Mouse (Mus musculus) layer of hippocampus, adult 18-20 months (tissue): Measurements from ENCODE around the gene Nudt22. TPM values are rescaled to one million over a fixed set of nuclear protein-coding genes. Genes with fewer than 3 reads are reported as not detected.

Source experiments
- DNase-seq, 2 experiments: peaks; one replicate each; pipeline ENCODE4 v3.0.0; 2022; ENCODE audit warnings: low spot score in 2 of 2
- total RNA-seq, 2 experiments: library from RNA; stranded (reverse); gene quantifications; 2 replicates each; pipeline ENCODE4 v1.2.3; 2021

Gene Nudt22
- total RNA-seq, 2 experiments from 2014 or later, result 12.7 to 14.0 TPM

GRCm38 (mm10) chr19:6977759-6978638 is 17.9 kb downstream of the Nudt22 start:
- no peak for DNase-seq

- peak in 1 of 2 experiments; percentile 63 for DNase-seq
Measured at GRCm38 (mm10) chr19:6975537-6976521, 20.1 kb downstream of the Nudt22 start, which contains the start of gene Plcb3. TSS of gene Plcb3 (minus strand) at chr19:6976470.

GRCm38 (mm10) chr19:6974211-6975205 is 21.4 kb downstream of the Nudt22 start, which contains the start of gene Ppp1r14b:
TSS of gene Ppp1r14b (plus strand) at chr19:6974968.
- peak; percentile 63 to 80 for DNase-seq

DNA sequence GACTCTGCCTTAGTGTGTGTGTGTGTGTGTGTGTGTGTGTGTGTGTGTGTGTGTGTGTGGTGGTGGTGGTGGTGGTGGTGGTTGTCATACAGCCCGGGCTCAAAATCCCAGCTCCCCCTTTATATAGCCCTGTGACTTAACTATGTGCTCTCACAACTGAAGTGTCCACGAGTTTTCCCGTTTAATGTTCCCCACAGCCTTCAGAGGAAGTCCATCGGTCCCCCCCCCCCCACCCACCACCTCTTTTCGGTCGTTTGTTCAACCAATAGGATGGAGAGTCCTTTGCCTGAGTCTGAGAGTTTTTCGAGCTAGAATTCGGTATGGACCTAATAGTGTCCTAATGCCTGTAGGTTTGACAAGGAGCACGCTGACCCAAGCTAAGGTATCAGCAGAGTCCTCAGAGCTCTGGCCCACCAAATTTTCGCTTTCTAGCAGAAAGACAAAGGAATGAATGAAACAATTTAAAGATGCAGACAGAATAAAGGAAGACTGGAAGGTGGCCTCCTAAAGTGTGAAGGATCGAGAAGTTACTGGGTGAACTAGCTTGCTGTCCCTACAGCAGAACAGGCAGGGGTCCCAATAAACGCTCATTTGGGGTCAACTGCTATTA is 22.2 kb downstream of the Nudt22 start:
- no peak for DNase-seq

GRCm38 (mm10) chr19:6972247-6972917 is 23.5 kb downstream of the Nudt22 start:
- no peak for DNase-seq

- no peak for DNase-seq
Measured at GRCm38 (mm10) chr19:6971644-6972043, 24.3 kb downstream of the Nudt22 start.

GRCm38 (mm10) chr19:6970460-6971085 is 25.3 kb downstream of the Nudt22 start:
- no peak for DNase-seq

DNA sequence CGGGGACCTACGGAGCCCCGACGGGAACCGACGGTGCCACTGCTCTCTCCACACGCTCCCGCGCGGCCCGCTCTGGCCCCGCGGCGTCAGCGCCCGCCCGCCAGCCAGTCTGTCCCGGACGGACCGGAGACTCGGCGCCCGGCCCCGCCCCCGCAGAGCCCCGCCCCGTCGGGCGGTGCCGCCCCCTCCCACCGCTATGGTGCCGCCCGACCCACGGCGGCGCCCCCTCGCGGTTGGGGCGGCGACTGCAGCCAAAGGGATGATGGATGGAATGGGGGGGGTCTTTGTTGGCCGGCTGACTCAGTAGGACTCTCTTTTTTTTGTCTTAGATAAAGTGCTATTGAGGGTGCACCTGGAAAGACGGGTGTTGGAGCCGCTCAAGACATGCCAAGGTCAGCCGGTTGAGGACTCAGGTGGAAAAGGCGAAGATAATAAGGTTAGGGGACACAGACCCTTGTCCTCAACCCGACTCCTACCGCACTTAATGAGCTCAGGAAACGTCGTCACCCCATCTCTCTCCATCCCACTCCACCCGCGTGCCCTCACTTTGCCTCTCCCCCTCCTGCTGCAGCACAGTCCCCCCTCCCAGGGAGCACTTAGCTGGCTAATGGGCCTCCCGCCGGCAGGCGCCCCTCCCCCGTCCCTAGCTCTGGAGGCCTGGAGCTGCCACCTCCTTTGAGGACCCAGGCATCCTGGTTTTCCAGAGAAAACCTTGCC is 26.1 kb downstream of the Nudt22 start:
- DNase-seq, result no peak

DNA sequence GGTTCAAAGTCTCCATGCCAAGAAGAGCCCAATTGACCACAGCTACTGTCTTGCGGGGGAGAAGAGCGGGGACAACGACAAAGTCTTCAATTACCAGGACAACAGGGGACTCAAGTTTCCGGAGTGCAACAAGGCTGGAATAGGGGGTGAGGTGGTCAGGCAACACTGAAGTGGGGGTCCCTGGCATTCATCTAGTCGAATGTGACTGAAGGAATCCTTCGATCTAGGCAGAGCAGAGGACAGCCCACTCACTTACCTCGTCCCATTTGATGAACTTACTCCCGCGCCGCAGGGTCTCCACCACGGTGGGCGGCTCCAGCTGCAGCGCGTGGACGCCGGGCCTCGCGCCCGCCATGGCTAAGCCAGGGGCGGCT is 26.6 kb downstream of the Nudt22 start:
- DNase-seq, result no peak

DNA sequence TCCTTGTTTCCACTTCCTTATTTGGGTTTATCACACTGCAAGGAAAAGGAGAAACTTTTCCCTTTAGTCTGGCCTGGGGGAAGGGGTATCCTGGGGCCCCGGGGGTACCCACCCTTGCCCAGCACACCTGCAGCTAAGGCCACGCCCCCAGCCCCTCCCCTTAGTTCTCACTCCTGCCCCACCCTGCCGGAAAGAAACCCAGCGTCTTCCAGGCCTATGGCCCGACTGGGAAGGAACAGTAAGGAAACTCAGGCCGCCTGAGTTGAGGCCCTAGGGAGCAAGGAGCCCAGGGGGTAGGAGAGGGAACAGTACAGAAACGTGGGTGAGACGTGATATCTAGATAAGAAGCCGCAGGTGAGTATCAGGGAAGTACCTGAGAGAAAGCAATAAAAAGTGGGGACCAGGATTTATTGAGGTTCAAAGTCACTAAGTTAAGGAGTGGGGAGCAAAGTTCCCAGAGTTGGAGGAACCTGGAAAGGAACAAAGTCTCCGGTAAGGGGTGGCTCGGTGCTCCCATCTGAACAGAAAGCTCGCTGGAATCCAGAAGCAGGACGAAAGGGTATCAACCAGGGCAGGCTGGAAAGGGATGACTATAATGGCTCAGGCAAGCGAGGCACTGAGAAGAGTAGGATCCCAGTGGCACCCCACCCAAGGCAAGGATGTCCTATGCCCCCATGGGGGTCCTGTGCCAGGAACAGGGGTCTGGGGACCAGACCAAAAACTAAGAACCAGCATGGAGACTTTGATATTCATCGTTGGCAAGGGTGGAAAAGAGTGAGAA is 27.2 kb downstream of the Nudt22 start:
- DNase-seq, result no peak

GRCm38 (mm10) chr19:6956461-6956860 is 39.5 kb downstream of the Nudt22 start:
- DNase-seq, result no peak

DNA sequence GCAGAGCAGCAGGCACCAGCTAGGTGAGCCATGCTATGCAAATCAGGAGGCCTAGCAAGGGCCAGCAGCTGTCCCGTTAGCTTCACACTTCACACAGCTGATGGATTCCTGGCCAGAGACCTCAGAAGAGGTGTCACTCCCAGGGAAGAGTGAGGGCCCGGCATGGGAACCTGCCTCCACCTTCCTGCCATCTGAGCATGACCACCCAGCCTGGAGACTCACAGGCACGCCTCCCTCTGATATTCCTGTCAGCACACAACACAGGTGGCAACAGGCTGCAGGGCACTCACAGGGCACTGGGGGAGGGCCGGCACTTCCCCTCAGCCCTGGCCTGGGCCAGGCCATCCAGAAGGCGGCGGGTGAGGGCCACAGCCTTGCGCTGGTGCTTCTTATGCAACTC is 40.5 kb downstream of the Nudt22 start:
- DNase-seq, result no peak

GRCm38 (mm10) chr19:6954046-6954445 is 41.9 kb downstream of the Nudt22 start:
- DNase-seq, result no peak

DNA sequence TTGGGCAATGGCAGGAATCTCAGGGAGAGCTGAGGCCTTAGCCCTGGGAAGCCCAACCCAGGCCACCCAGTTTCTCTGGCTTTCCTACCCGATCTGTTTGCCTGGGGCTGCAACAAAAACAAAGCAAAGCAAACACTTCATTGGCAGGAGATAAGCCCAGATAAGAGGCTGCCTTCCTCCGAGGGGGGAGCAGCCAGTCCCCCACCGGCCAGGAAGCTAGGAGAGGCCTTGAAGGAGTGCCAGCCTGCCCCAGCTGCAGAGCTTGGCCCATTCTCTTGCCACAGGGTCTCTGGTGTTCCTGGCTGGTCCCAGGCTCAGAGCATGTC is 43.2 kb downstream of the Nudt22 start:
- no peak for DNase-seq

- peak; percentile 62 to 75 for DNase-seq
Measured at GRCm38 (mm10) chr19:6951994-6952711, 43.8 kb downstream of the Nudt22 start.

DNA sequence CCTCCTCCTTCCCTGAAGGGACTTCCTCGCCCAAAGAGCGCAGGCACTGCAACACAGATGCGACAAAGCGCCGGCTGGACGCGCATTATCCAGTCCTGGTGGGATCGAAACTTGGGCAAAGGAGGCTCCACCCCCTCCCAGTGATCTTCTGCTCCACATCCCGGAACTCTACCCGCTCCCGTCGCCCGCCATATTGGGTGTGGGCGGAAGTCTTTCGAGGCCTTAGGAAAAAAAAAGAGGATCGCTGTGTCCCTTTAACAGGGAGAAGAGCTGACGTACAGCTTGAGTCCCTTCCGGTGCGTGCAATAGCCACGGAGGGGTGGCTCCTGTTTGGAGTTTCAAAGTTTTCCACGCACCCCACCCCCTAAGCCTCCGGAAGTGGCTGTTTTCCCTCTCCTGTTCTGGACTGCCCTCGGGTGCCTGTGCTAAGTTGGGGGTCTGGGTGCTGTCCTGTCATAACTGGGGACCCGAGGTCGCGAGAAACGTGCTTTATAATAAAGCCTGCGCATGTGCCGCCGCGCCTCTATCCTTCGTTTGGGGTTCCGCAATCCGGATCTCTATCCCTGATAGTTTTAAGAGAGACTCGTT is 44.4 kb downstream of the Nudt22 start:
- peak; percentile 94 to 96 for DNase-seq
